Mouse (Mus musculus): Measurements from ENCODE around the gene Tubb2b.

- TF ChIP-seq CTCF (conservative IDR thresholded peaks at IDR 0.05; ENCODE audit: low read length), result no peak
- TF ChIP-seq NANOG (IDR thresholded peaks at IDR 0.05; ENCODE audit: borderline replicate concordance, low read length), result no peak
These were observed 21.2 kb upstream of the Tubb2b start for GRCm38 (mm10) chr13:34151425-34151824.
